Mouse (Mus musculus) thymus, postnatal 4 days (tissue): ENCODE measurements around the gene Cpsf2.
A peak's percentile ranks its signal among the peaks of the same experiment; 100 is the strongest.
"Not testable (repeated sequence)": the region's sequence is repeated elsewhere in the genome, so short reads cannot be mapped to it uniquely, and the experiment has no call there.

ENCODE experiments used
- DNase-seq: peaks from one replicate; pipeline ENCODE4 v3.0.0; 2021

Gene Cpsf2

DNA sequence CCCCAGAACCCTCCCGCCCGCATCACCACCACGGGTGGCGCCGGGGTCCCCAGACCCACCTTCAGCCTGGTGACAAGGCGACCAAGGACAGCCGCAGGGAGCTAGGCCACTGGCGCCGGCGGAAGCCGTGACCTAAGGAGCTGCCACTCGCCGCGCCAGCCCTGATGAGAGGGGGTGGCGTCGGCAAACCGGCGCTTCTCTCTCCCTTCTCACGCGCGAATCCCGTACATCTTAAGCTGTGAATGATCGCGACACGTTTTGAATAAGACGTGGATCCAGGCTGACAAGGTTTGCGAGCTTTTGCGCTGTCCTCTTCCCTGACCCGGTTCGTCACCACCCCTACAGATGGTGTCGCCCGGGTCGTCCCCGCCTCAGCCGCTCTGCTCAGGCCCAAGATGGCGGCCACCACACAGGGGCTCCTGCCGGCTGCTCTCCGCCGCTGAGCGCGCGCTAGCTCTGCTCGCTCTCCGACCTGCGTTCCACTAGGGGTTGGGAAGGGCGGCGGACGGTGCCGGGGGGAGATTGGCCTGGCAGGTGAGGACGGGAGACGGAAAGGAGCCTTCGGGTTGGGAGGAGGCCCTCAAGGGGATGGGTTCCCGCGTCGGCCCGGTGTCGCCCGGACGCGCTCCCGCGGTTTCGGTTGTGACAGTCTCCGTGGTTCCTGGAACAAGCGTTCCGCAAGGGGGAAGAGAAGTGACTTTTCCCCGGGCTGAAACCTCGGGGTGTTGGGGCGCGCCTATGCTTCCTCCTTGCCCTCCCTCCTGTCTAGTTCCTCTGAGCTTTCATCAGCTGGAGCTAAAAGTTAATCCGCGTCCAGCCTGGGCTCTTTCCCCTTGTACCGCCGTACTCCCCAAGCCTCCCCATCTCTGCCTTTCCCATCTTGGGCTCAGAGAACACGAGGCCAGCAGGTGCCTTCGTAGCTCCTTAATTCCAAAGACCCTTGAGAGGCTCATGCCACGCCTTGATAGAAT, at the start of gene Cpsf2:
Cpsf2 (plus strand) TSS at position 388 of the 971 bp plus-strand sequence.
- DNase-seq = peak; percentile 87

- DNase-seq = no peak
Observed at GRCm38 (mm10) chr12:101928423-101928822, 47.4 kb upstream of the Cpsf2 start.

DNA sequence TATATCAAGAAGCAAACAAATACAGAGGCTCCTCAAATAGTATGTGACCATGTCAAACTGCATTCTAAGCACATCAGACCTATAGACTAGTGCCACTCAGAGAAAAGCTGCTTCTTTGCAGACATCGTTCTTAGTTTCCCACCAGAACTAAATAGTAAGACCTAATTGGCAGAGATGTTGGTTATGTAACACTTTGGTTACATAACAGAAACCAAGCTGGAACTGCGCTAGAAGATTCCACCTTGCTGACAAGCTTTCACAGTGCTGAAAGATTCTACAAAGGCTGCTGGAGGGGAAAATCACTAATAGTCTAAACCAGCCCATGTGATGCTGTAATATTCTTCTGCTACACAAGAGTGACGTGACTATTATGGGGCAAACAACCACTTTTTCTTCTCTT, 40.6 kb upstream of the Cpsf2 start:
- DNase-seq = no peak

DNA sequence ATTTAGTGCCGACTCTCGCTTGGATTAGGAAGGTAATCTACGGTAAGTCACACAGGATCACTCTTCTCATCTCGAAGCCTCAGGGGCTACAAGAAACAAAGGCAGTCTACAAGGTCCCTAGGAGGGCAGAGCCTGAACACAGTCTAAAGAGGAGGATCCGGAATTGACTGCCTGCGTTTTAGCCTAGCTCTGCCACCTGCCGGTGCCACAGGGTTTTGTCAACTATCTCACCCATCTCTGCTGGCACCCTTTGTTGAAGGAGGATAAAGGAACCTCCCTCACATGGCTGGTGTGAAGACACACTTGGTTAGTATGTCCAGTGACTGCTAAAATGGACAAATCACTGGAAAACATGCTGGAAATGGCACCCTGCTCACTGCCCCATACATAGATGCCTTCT, 38.2 kb upstream of the Cpsf2 start:
- DNase-seq = peak; percentile 22

DNA sequence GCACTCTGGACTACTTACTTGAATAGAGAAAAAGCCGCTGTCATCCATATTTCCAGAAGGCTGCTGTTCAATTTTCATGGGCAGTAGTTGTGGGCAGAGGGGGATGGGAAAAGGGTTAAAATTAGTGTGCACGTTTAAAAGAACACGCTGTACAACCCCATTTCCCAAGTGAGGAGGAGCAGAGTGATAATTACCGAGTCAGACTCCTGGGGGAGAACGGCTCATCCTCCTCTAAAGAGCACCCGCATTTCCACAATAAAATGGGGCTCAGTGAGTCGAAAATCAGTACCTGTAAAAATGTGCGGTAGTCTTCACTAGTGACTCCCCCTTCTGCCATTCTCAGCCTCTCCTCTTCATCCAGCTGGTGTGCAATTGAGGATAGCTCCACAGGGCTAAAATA, 27.8 kb upstream of the Cpsf2 start:
- no peak for DNase-seq

DNA sequence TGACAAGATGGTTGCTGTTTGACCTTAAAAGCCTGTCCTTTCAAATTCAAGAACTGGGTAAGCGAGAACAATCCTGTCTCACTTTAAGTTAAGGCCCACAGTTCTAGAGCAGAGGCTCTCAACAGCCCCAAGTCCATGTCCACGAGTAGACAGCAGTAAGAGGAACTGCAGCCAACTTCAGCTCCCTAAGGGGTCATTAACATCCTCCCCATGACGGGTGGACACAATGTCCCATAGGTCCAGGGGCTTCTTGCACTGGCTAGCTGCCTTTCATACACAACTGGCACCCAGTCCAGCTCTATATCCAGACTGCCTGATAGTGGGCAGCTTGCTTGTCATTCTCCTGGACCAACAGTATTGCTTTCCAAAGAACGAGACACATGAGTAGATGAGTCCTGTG, 27.0 kb upstream of the Cpsf2 start:
- DNase-seq = no peak

GRCm38 (mm10) chr12:101955821-101956220, 20.0 kb upstream of the Cpsf2 start:
- DNase-seq = not testable (repeated sequence)

- no peak for DNase-seq
Observed at GRCm38 (mm10) chr12:101957079-101957941, 18.5 kb upstream of the Cpsf2 start.

DNA sequence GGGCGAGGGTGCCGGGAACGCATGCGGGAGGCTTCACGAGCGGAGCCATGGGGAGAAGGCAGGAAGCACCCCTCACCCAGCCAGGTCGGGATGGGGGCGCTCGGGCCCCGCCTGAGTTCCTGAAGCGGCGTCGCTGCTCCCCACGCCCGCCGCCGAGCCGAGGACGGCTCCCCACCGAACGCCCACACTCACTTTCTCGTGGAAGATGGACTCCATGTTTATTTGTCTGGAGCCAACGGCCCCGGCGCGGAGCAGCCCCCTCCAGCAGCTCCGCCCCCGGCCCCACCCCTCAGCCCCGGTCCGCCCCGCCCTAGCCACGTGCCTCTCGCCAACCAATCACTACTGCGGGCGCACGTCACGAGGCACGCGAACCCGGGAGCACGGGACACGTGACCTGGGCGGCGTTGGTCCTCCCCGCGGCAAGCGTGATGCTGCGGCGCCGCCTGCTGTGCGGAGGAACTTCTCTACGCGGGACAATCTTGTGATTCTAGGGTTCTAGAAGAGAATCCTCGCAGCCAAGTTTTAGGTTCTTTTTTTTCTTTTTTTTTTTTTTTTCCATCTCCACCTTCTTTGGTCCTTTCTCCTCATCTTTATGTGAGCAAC, 17.7 kb upstream of the Cpsf2 start, which contains the start of gene Atxn3:
Atxn3 (minus strand) TSS at position 305 of the 603 bp plus-strand sequence.
- DNase-seq = peak; percentile 98

- no peak for DNase-seq
Observed at GRCm38 (mm10) chr12:101958556-101958955, 17.2 kb upstream of the Cpsf2 start.

GRCm38 (mm10) chr12:101958960-101959780, 16.6 kb upstream of the Cpsf2 start:
- not testable (repeated sequence) for DNase-seq

DNA sequence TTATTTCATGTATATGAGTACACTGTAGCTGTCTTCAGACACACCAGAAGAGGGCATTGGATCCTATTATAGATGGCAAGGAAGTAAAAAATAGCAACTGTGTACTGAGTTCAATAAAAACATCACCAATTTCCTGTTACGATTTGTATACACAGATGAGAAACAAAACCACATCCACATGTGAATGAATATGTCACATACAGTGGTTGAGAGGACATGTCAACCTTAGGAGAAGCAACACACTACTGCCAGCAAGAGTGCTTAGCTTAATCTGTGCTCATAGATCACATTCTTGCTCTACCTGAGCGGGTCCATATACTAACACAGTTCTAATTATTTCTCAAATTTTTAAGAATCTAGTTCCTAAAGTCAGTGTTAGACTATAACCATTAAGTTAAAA, 4.5 kb upstream of the Cpsf2 start:
- no peak for DNase-seq

GRCm38 (mm10) chr12:101972230-101972629, 3.6 kb upstream of the Cpsf2 start:
- no peak for DNase-seq

GRCm38 (mm10) chr12:101974571-101974970, 1.2 kb upstream of the Cpsf2 start:
- DNase-seq = no peak

DNA sequence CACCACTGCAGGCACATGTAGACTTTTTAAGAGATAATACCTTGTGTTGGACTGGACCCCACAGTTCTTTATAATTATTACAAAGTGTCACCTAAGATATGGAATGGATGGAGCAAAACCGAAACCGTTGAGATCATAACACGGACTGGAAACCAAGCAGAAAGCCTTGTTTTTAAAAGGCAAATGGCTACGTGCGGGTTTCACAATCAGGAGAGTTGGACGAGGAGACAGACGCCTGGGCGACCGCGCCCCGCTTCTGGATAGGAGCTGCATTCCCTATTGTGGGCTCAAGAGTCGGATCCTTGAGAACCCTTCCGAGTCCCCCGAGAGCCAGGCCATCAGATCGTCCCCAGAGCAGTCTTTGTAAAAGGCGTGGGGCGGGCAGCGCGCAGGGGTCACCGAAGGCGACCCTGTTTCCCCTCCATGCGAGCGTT, 604 bp upstream of the Cpsf2 start:
- no peak for DNase-seq

DNA sequence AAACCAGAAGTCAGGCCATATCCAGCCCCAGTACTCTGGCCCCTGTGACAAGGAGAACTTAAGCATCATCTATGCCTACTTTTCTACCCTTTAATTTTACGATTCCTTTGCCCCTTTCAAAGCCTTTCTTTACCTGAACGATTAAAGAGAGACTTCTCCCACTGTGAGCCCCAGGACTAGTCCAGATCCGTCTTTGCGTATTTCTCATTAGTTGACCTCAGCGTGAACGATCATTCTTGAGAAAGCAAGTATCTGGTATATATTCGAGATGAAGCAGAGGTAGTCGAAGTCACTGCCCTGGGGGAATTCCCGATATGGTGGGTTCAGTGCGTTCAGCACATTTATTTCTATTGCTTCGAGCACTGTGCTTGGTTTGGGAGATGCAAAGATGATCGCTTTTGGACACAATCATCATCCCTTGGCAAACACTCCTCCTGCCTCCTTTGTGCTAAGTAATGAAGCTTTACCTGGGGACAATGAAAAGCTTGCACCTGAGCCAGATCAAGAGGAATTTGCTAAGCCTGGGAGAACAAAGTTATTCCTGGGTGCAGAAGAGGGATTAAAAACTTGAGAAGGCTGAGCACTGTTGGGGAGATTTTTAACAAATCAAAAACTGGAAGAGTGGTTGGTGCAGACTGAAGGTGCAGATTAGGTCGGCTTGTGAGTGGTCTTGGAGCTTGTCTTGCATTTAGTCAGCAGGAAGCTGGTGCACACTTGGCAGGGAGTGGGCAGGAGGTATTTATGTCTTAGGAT, 1.0 kb downstream of the Cpsf2 start:
- no peak for DNase-seq

- DNase-seq = no peak
Observed at GRCm38 (mm10) chr12:101977404-101977915, 1.7 kb downstream of the Cpsf2 start.

- no peak for DNase-seq
Observed at GRCm38 (mm10) chr12:101978162-101978561, 2.4 kb downstream of the Cpsf2 start.

- DNase-seq = no peak
Observed at GRCm38 (mm10) chr12:101978588-101978987, 2.8 kb downstream of the Cpsf2 start.

DNA sequence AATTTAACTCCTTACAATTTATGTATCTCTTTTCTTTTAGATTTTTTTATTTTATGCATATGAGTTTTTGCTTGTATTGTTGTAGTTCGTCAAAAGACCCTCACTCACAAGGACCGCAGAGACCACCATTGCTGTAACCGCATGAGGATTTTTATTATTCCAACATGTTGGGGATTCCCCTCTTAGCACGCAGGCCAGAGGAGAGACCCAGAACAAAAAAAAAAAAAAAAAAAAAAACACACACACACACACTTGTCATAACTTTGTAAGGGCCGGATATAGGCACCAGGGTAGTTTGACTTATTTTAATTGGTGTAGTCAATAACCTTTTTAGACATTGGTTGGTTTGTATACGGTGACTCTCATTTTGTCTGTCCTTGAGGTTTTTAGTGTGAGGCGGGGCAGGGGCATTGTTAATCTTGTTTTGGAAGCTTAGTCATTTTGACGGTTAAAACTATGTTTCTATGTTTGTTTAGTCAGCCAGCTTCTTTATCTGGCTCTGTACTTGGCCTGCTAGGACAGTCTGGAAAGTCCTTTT, 3.5 kb downstream of the Cpsf2 start:
- DNase-seq = no peak

GRCm38 (mm10) chr12:101980266-101980665, 4.5 kb downstream of the Cpsf2 start:
- DNase-seq = no peak
